Mouse (Mus musculus) heart, embryonic 15.5 days (tissue): ENCODE measurements at regions not wholly inside any gene's neighbourhood (a gene's known extent, or its start where the extent isn't known, plus 50 kb on each side); places are given as distances from the start of the nearest gene placed in this dataset.

Source experiments
- ATAC-seq: fragments of 200-750 bp; cut with Nextera tagmentation; replicated peaks from 2 replicates; pipeline ENCODE4 v1.8.0; 2017; ENCODE audit warnings: low read depth, moderate TSS enrichment; ENCODE audit not compliant: insufficient number of reproducible peaks, insufficient read depth, low FRiP score
- H3K27ac ChIP-seq: fragments of 300-500 bp; sonication (generic); 2 replicates; pipeline ENCODE4 v1.5.1; 2015; ENCODE audit warnings: mild to moderate bottlenecking, inconsistent platforms
- H3K27me3 ChIP-seq: fragments of 300-500 bp; sonication (generic); 2 replicates; pipeline ENCODE4 v1.6.1; 2015; ENCODE audit warnings: inconsistent platforms
- H3K36me3 ChIP-seq: fragments of 300-500 bp; sonication (generic); 2 replicates; pipeline ENCODE4 v1.6.1; 2015; ENCODE audit warnings: mild to moderate bottlenecking, inconsistent platforms
- H3K4me1 ChIP-seq: fragments of 300-500 bp; sonication (generic); replicated peaks from 2 replicates; pipeline ENCODE4 v1.6.1; 2015; ENCODE audit warnings: inconsistent platforms
- H3K4me2 ChIP-seq: fragments of 300-500 bp; sonication (generic); 2 replicates; pipeline ENCODE4 v1.6.1; 2015; ENCODE audit warnings: inconsistent platforms, mild to moderate bottlenecking, moderate library complexity
- H3K4me3 ChIP-seq: fragments of 300-500 bp; sonication (generic); 2 replicates; pipeline ENCODE4 v1.5.1; 2015; ENCODE audit warnings: mild to moderate bottlenecking, inconsistent platforms
- H3K9ac ChIP-seq: fragments of 300-500 bp; sonication (generic); 2 replicates; pipeline ENCODE4 v1.6.1; 2015; ENCODE audit warnings: mild to moderate bottlenecking, inconsistent platforms
- H3K9me3 ChIP-seq: fragments of 300-500 bp; sonication (generic); replicated peaks from 2 replicates; pipeline ENCODE4 v1.6.1; 2016; ENCODE audit warnings: inconsistent platforms
- WGBS: fragments of 180-500 bp; shearing (Covaris S2); methylation state at CpG from one replicate; pipeline ENCODE4 v1.1.7; 2015; ENCODE audit warnings: mixed read lengths; 5-methylcytosine and 5-hydroxymethylcytosine counted together

DNA sequence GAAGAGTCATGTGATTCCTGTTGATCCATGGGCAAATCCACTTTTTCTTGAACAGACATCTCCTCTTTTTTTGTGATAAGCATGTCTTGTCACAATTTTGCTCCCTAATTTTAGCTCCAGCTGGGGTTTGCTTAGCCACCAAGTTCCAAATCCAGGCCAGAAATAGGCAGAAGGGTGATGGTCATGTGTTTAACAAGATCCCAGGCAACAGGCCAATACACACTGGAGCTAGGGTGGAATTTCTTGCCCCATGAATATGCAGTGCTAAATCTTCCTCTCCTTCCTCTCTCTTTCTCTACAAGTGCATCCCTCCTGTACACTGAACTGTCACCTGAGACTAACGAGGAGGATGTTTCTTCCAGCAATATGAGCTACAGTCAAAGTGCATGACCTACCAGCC is 58.6 kb upstream of the Vgll2 start:
- Histone ChIP-seq H3K27ac (no peak overlapping the region), H3K9ac (no peak overlapping the region), H3K36me3 (no peaks in the 10 kb centered on the region), H3K9me3 (no peaks in the 10 kb centered on the region), H3K4me2 (no peak overlapping the region), H3K4me1 (peaks cover 2% of the 10 kb centered on the region), H3K27me3 (no peaks in the 10 kb centered on the region), H3K4me3 (no peak overlapping the region)
- 81% methylated on average over 1 of the region's 1 CpGs for WGBS
- no peak for ATAC-seq

- Histone ChIP-seq H3K9ac (no peak overlapping the region), H3K27ac (no peak overlapping the region), H3K4me1 (no peaks in the 10 kb centered on the region), H3K4me2 (peak overlapping the region; percentile 9; the same call in 1 of the 2 replicates), H3K9me3 (no peaks in the 10 kb centered on the region), H3K27me3 (no peaks in the 10 kb centered on the region), H3K4me3 (no peak overlapping the region), H3K36me3 (no peaks in the 10 kb centered on the region)
- 51% methylated on average over 9 of the region's 9 CpGs for WGBS
- peak; percentile 60; the same call in 1 of the 2 replicates for ATAC-seq
Observed at GRCm38 (mm10) chr10:51970113-51970512, 52.2 kb upstream of the Vgll2 start.
